Mouse (Mus musculus) spleen, postnatal 4 days (tissue): ENCODE data around the gene Impdh1.
A peak's percentile ranks its signal among the peaks of the same experiment; 100 is the strongest.

Experiments used
- DNase-seq, 2 experiments: peaks; one replicate each; pipeline ENCODE4 v3.0.0; 2022; ENCODE audit warnings: low spot score in 2 of 2

The Impdh1 gene

GRCm38 (mm10) chr6:29213436-29213835, 2.7 kb downstream of the Impdh1 start:
- DNase-seq: no peak

GRCm38 (mm10) chr6:29211806-29212492, 4.2 kb downstream of the Impdh1 start:
- peak; percentile 77 to 86 for DNase-seq

- no peak for DNase-seq
These were observed 5.0 kb downstream of the Impdh1 start for GRCm38 (mm10) chr6:29211146-29211545.

GRCm38 (mm10) chr6:29210231-29210936, 5.8 kb downstream of the Impdh1 start:
- DNase-seq: no peak

GRCm38 (mm10) chr6:29208178-29208577, 8.0 kb downstream of the Impdh1 start:
- no peak for DNase-seq

GRCm38 (mm10) chr6:29207017-29207416, 9.1 kb downstream of the Impdh1 start:
- peak in 1 of 2 experiments; percentile 46 for DNase-seq

GRCm38 (mm10) chr6:29206006-29206405, 10.2 kb downstream of the Impdh1 start:
- DNase-seq: peak in 1 of 2 experiments; percentile 57

GRCm38 (mm10) chr6:29204932-29205614, 11.1 kb downstream of the Impdh1 start:
- DNase-seq: peak in 1 of 2 experiments; percentile 69

- DNase-seq: peak in 1 of 2 experiments; percentile 50
These were observed 12.1 kb downstream of the Impdh1 start for GRCm38 (mm10) chr6:29203861-29204585.

GRCm38 (mm10) chr6:29203096-29203495, 13.1 kb downstream of the Impdh1 start:
- DNase-seq: peak in 1 of 2 experiments; percentile 55

- no peak for DNase-seq
These were observed 14.2 kb downstream of the Impdh1 start for GRCm38 (mm10) chr6:29201988-29202387.

- peak in 1 of 2 experiments; percentile 51 for DNase-seq
These were observed 14.8 kb downstream of the Impdh1 start for GRCm38 (mm10) chr6:29201341-29201740.

- DNase-seq: peak; percentile 10 to 62
These were observed 15.7 kb downstream of the Impdh1 start for GRCm38 (mm10) chr6:29200496-29200895.

- peak; percentile 9 to 53 for DNase-seq
These were observed 16.8 kb downstream of the Impdh1 start for GRCm38 (mm10) chr6:29199223-29199855.

GRCm38 (mm10) chr6:29198309-29199222, 17.6 kb downstream of the Impdh1 start:
- DNase-seq: peak; percentile 73 to 89

- peak; percentile 10 to 51 for DNase-seq
These were observed 20.1 kb downstream of the Impdh1 start for GRCm38 (mm10) chr6:29195846-29196698.

GRCm38 (mm10) chr6:29195146-29195545, 21.0 kb downstream of the Impdh1 start:
- peak; percentile 7 to 33 for DNase-seq

- DNase-seq: peak; percentile 8 to 47
These were observed 22.0 kb downstream of the Impdh1 start for GRCm38 (mm10) chr6:29193961-29194750.
